Mouse (Mus musculus) brain, embryonic 14.5 days (tissue): Measurements from ENCODE around the gene Pde5a. TPM values are rescaled to one million over a fixed set of nuclear protein-coding genes. Genes with fewer than 3 reads are reported as not detected.

Source experiments
- DNase-seq: peaks from one replicate; pipeline ENCODE4 v3.0.0-alpha.2; 2011; ENCODE audit warnings: low read depth
- CTCF ChIP-seq: fragments of 200-500 bp; IDR thresholded peaks from 2 replicates; pipeline ENCODE4 v1.5.1; 2012; ENCODE audit warnings: inconsistent platforms, mild to moderate bottlenecking, moderate library complexity, borderline replicate concordance; ENCODE audit not compliant: insufficient read depth, insufficient read length; ENCODE audit errors: extremely low read depth
- POLR2A ChIP-seq: fragments of 200-500 bp; IDR thresholded peaks from 2 replicates; pipeline ENCODE4 v1.6.1; 2012; ENCODE audit warnings: mild to moderate bottlenecking, inconsistent platforms, borderline replicate concordance; ENCODE audit not compliant: poor library complexity, insufficient read depth, insufficient read length, severe bottlenecking; ENCODE audit errors: extremely low read depth
- polyA plus RNA-seq: library from polyadenylated mRNA; depleted of rRNA; stranded (reverse); fragments of >200 nt; gene quantifications from 2 replicates; pipeline ENCODE4 v1.2.3, GENCODE M21; 2012

The Pde5a gene
- polyA plus RNA-seq, 1 experiment = 6.2 TPM

- no peak for DNase-seq
- TF ChIP-seq CTCF (no peak), POLR2A (no peak)
These were observed 7.2 kb upstream of the Pde5a start for GRCm38 (mm10) chr3:122721522-122721921.

GRCm38 (mm10) chr3:122729601-122729959, 833 bp downstream of the Pde5a start:
- no peak for TF ChIP-seq POLR2A
- TF ChIP-seq CTCF = no peak
- no peak for DNase-seq

GRCm38 (mm10) chr3:122729960-122730740, 1.4 kb downstream of the Pde5a start:
- DNase-seq = peak; percentile 83
- TF ChIP-seq CTCF = peak; percentile 57
- TF ChIP-seq POLR2A = 0 out of 2 replicates have a peak, but pooled peaks have one; percentile 37

GRCm38 (mm10) chr3:122730741-122731235, 2.0 kb downstream of the Pde5a start:
- TF ChIP-seq CTCF (no peak), POLR2A (no peak)
- DNase-seq = peak; percentile 44

- TF ChIP-seq CTCF (no peak), POLR2A (no peak)
- DNase-seq = peak; percentile 11
These were observed 5.1 kb downstream of the Pde5a start for GRCm38 (mm10) chr3:122733806-122734205.

- DNase-seq = no peak
- no peak for TF ChIP-seq POLR2A
- no peak for TF ChIP-seq CTCF
These were observed 5.6 kb downstream of the Pde5a start for GRCm38 (mm10) chr3:122734329-122734728.

- no peak for DNase-seq
- no peak for TF ChIP-seq CTCF
- TF ChIP-seq POLR2A = no peak
These were observed 10.7 kb downstream of the Pde5a start for GRCm38 (mm10) chr3:122739460-122739859.

GRCm38 (mm10) chr3:122744265-122744664, 15.5 kb downstream of the Pde5a start:
- no peak for DNase-seq

GRCm38 (mm10) chr3:122747921-122748700, 19.4 kb downstream of the Pde5a start:
- no peak for TF ChIP-seq CTCF
- no peak for TF ChIP-seq POLR2A
- DNase-seq = peak; percentile 66

More at GRCm38 (mm10) chr3:122744265-122744664, 15.5 kb downstream of the Pde5a start:
- no peak for TF ChIP-seq CTCF
- no peak for TF ChIP-seq POLR2A

GRCm38 (mm10) chr3:122763240-122763761, 34.6 kb downstream of the Pde5a start:
- no peak for TF ChIP-seq POLR2A
- no peak for TF ChIP-seq CTCF
- no peak for DNase-seq

- no peak for DNase-seq
- TF ChIP-seq CTCF = no peak
- no peak for TF ChIP-seq POLR2A
These were observed 35.0 kb downstream of the Pde5a start for GRCm38 (mm10) chr3:122763768-122764167.

GRCm38 (mm10) chr3:122766930-122767329, 38.2 kb downstream of the Pde5a start:
- peak; percentile 39 for DNase-seq
- TF ChIP-seq POLR2A = no peak
- TF ChIP-seq CTCF = no peak

GRCm38 (mm10) chr3:122767841-122768240, 39.1 kb downstream of the Pde5a start:
- peak; percentile 17 for DNase-seq
- TF ChIP-seq CTCF = no peak
- TF ChIP-seq POLR2A = no peak

- DNase-seq = no peak
- TF ChIP-seq POLR2A (no peak), CTCF (no peak)
These were observed 52.7 kb downstream of the Pde5a start for GRCm38 (mm10) chr3:122781417-122781816.

- DNase-seq = peak; percentile 35
- TF ChIP-seq CTCF (no peak), POLR2A (no peak)
These were observed 55.5 kb downstream of the Pde5a start for GRCm38 (mm10) chr3:122784245-122784644.
